Mouse (Mus musculus) olfactory bulb, adult 2 months (tissue): ENCODE measurements around the gene Hoxa6.

ENCODE experiments used
- CTCF ChIP-seq: fragments of 200-500 bp; IDR thresholded peaks from 2 replicates; pipeline ENCODE4 v1.5.1; 2012; ENCODE audit warnings: low read depth, mild to moderate bottlenecking, low read length, moderate library complexity; ENCODE audit not compliant: insufficient read depth
- POLR2A ChIP-seq: fragments of 200-500 bp; IDR thresholded peaks from 2 replicates; pipeline ENCODE4 v1.6.1; 2012; ENCODE audit warnings: mild to moderate bottlenecking, low read depth, low read length, moderate library complexity; ENCODE audit not compliant: insufficient read depth

DNA sequence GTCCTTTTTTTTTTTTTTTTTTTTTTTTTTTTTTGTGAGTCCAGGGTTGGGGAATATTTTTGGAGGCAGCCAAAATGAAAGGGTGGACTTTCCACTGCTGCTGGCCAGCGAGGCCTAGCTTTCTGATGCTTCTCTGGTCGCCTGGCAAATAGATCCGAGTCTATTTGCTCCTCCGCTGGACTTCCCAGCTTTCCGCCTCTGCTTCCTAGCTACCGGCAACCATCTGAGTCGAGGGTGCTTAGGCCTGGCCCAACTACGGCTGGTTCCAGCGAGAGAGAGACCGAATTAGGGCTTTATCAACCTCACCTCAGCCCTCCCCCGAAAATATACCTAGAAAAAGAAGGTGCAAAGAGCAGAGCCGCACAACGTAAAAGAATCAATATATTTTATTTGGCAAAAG is 14.2 kb upstream of the Hoxa6 start:
- no peak for TF ChIP-seq CTCF
- no peak for TF ChIP-seq POLR2A
